Mouse (Mus musculus): ENCODE results near the gene Ccdc148.

DNA sequence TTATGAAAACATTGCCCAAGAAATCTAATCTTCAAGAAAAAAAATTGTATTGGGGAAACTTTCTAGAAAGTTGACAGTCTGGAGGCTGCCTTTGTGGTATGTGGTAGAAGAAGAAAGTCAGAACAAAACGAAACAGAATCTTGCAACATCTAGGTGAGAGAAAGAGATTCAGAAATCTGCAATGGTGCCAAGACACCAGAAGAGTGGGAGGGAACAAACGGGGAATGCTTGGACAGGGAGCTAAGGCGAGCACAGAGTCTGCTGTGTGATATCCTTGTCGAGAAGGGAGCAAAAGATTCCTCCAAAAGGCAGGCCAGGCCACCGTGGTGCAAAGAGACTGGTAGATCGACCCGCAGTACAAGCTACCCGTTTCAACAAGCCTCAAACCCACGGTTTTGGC lies 361.4 kb downstream of the Ccdc148 start:
- no peak for TF ChIP-seq CTCF (IDR thresholded peaks at IDR 0.05; ENCODE audit: low read depth)
- TF ChIP-seq EP300 (IDR thresholded peaks at IDR 0.05; ENCODE audit: low read depth) = no peak
